Mouse (Mus musculus) central nervous system, embryonic 11.5 days (tissue): Measurements from ENCODE around the gene Smg7. TPM values are rescaled to one million over a fixed set of nuclear protein-coding genes. Genes with fewer than 3 reads are reported as not detected.

Experiments used
- polyA plus RNA-seq: library from polyadenylated mRNA; depleted of rRNA; stranded (reverse); fragments of >200 nt; gene quantifications from 2 replicates; pipeline ENCODE4 v1.2.3, GENCODE M21; 2012; rRNA removed

Smg7 gene
- polyA plus RNA-seq = 34.9 and 54.2 TPM in 2 replicates

GRCm38 (mm10) chr1:152901765-152902664, at the start of gene Smg7:
Gene Smg7 (minus strand): TSS chr1:152902646.

GRCm38 (mm10) chr1:152799897-152800296, 102.5 kb downstream of the Smg7 start, which contains the start of gene Ncf2:
Gene Ncf2 (plus strand): TSS chr1:152800194.

Other genes with a start within 250 kb of the Smg7 start
- gene Apobec4, start 152.1 kb downstream of the Smg7 start, polyA plus RNA-seq = 0.04 TPM in 1 of 2 replicates, not detected in the other
- gene Rgl1, start 136.3 kb downstream of the Smg7 start, polyA plus RNA-seq = 12.0 and 16.8 TPM in 2 replicates
- 123 and 176 TPM in 2 replicates for gene Arpc5, start 136.1 kb downstream of the Smg7 start, polyA plus RNA-seq
- 2.9 and 3.2 TPM in 2 replicates for gene Ncf2, start 102.5 kb downstream of the Smg7 start, polyA plus RNA-seq
- 13.6 and 13.8 TPM in 2 replicates for gene Nmnat2, start 52.3 kb upstream of the Smg7 start, polyA plus RNA-seq